Mouse (Mus musculus) ES-Bruce4 (cell line): ENCODE measurements at regions not wholly inside any gene's neighbourhood (a gene's known extent, or its start where the extent isn't known, plus 50 kb on each side); places are given as distances from the start of the nearest gene placed in this dataset.

Source experiments
- CTCF ChIP-seq: IDR thresholded peaks from one replicate; pipeline ENCODE4 v1.8.1; 2011; ENCODE audit warnings: low read depth, low read length
- POLR2A ChIP-seq: IDR thresholded peaks from one replicate; pipeline ENCODE4 v1.8.1; 2011; ENCODE audit warnings: low read length; ENCODE audit not compliant: insufficient read depth

GRCm38 (mm10) chr12:32449373-32449772 lies 70.9 kb downstream of the Ccdc71l start:
- TF ChIP-seq CTCF: no peak
- no peak for TF ChIP-seq POLR2A
